Comparison of ENCODE assay signal across 21 mouse cellular contexts in genomic region chr10:107240446-107240845, GRCm38 (mm10). TPM values are rescaled to one million over a fixed set of nuclear protein-coding genes. Genes with fewer than 3 reads are reported as not detected.
A peak's percentile ranks its signal among the peaks of the same experiment; 100 is the strongest.
DNase-seq lines count a peak whose midpoint lies in the region.
"Had no signal": no experiment of that assay in that cellular context is flagged by ENCODE, and none has a peak within 500 bp of the region (broad histone marks: within the 10 kb centered on the region; RNA-seq: fewer than 3 reads in every experiment).

No protein-coding gene starts in this region.

- 80% methylated on average over 1 of the region's 1 CpGs for WGBS in midbrain, embryonic 10.5 days

- no peaks in the 10 kb centered on the region for H3K27me3 ChIP-seq in midbrain, embryonic 10.5 days (ENCODE audit: low read depth, poor library complexity, severe bottlenecking)
- H3K27me3 ChIP-seq: CH12.LX, Patski had no signal

- no peaks in the 10 kb centered on the region for H3K9me3 ChIP-seq in midbrain, embryonic 10.5 days (replicated peaks)

- no peaks in the 10 kb centered on the region for H3K36me3 ChIP-seq in midbrain, embryonic 10.5 days
- H3K36me3 ChIP-seq: G1E had no signal

- no peak overlapping the region for H3K4me3 ChIP-seq in midbrain, embryonic 10.5 days

- H3K4me1 ChIP-seq in midbrain, embryonic 10.5 days: no peaks in the 10 kb centered on the region

- no peak overlapping the region for H3K27ac ChIP-seq in midbrain, embryonic 10.5 days (replicated peaks)

- peak; percentile 95 for DNase-seq in 3T3-L1 (ENCODE audit: low read depth, low spot score)
- DNase-seq in adipocyte (ENCODE audit: low spot score): peak; percentile 93
- DNase-seq in right cerebral cortex, adult 2 months (ENCODE audit: low spot score in 2 of 2): no peak
- DNase-seq in midbrain, embryonic 10.5 days (ENCODE audit: low spot score): no peak
- DNase-seq: adrenal gland, adult 2 months; adrenal gland, adult 8-10 months; adrenal gland, postnatal 10 days; adrenal gland, postnatal 14 days; adrenal gland, postnatal 25 days; adrenal gland, postnatal 36 days; B cell, adult 2 months; cerebellum, adult 11 months; cerebellum, adult 11-12 months; cerebellum, adult 18-20 months; cerebellum, adult 2 months; cerebellum, adult 8-10 months had no signal

RNA-seq across cellular contexts. Expression of gene Lin7a, which starts 31.0 kb away (rescaled TPM):
- polyA plus RNA-seq in midbrain, embryonic 10.5 days (2016; fragmentation: Nextera tagmentation; extraction: Ambion mirVana): 3.1 and 7.7 TPM in 2 replicates
- polyA plus RNA-seq: activated CD4-positive, CD25-positive, alpha-beta regulatory T cell, adult 4 months; CD4-positive, CD25-positive, alpha-beta regulatory T cell, adult 4 months; G1E had no signal

Comparison
In these comparisons a context has a peak if more than half of its experiments do, and no peak if none do; other contexts are left out.
1. DNase-seq: peak in 3T3-L1 (single experiment) and adipocyte (single experiment); none in right cerebral cortex, adult 2 months (0 of 2) and midbrain, embryonic 10.5 days (single experiment).